Mouse (Mus musculus): ENCODE data around the gene Baz1a. TPM values are rescaled to one million over a fixed set of nuclear protein-coding genes. Genes with fewer than 3 reads are reported as not detected.
"Not testable (repeated sequence)": the region's sequence is repeated elsewhere in the genome, so short reads cannot be mapped to it uniquely, and the experiment has no call there.

Gene Baz1a
- polyA plus RNA-seq, 1 experiment from 2014 or later = 34.8 TPM

DNA sequence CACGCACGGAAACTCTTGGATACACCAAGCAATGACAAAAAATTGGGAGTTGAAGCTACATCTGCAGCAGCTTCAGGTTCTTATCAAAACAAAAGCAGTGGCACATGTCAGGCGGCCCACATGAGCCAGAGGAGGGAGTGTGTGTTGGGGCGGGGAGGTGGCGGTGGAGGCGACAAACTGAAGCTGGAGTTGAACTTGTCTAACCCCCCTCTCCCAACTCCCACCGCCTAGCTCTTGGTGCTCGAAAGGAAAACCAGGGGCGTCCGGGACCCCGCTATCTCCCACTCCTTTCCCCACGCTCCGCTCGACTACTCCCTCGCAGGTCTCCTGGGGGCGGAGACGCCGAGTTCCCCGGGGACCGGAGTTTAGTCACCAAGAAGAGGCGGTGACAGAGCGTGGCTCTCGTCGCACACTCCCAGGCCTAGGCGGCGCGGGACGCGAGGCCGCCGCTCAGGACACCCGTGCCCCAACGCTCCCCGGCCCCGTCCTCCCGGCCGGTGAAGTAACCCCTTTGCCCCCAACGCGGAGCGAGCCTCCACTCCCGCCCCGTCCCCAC lies 29.4 kb downstream of the Baz1a start:
- Histone ChIP-seq H3K4me3 (peak overlapping the region; percentile 74), H3K27ac (replicated peaks) (peak overlapping the region; percentile 95), H3K27me3 (ENCODE audit: low read depth, poor library complexity, severe bottlenecking) (no peaks in the 10 kb centered on the region), H3K9me3 (replicated peaks) (no peaks in the 10 kb centered on the region), H3K4me1 (peaks cover 23% of the 10 kb centered on the region), H3K36me3 (peaks cover 27% of the 10 kb centered on the region)
- DNase-seq (ENCODE audit: low spot score) = peak; percentile 74
- WGBS = 1% methylated on average over 42 of the region's 42 CpGs

DNA sequence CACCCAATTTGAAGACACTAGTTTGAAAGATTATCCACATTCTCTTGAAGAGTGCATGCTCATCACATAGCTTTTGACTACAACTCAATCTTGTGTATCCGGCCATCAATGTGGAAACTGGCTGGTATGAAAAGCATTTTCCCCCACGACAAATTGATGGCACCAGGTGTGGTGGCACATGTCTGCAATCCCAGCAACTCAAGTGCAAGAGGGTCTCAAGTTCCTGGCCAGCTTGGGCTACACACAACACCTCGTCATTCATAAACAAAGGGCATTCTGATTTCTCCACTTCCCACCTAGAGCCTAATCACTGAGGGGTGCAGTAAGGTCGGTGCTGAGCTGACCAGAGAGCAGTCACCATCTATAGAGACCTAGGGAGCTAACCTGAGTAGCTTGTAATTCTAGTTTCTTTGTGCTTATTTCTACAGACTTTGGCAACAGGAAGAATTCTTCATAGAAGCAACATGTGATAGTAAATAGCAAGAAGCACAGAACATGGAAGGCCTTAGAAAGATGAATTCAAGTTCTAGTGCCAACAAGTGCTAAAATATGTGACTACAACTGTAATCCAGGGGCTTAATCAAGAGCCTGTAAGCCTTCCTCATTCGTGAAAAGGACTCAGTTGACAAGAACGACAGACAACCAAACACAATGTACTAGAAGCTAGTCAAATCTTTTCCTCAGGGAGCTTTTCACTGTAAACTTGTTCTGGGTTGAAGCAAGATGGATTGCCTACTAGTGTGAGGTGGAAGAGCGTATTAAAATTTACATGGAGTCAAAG lies 31.0 kb downstream of the Baz1a start:
- Histone ChIP-seq H3K27me3 (ENCODE audit: low read depth, poor library complexity, severe bottlenecking) (no peaks in the 10 kb centered on the region), H3K4me1 (peaks cover 23% of the 10 kb centered on the region), H3K9me3 (replicated peaks) (no peaks in the 10 kb centered on the region), H3K27ac (replicated peaks) (no peak overlapping the region), H3K4me3 (no peak overlapping the region), H3K36me3 (peaks cover 36% of the 10 kb centered on the region)
- 80% methylated on average over 7 of the region's 7 CpGs for WGBS
- DNase-seq (ENCODE audit: low spot score) = no peak

DNA sequence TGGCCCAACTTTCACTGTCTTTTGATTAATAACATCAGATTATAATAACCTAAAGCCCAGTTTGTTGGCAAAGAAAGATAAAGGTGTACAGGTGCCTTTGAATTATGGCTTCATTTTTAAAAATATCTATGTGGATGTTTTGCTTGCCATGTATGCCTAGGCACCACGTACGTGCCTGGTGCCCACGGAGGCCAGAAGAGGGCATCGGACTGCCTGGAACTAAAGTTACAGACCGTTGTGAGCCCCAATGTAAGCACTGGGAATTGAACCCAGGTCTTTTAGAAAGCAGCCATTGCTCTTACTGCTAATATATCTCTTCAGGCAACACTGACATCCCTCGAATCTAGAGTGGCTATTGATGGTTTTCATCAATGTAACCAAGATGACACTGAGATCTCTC lies 32.2 kb downstream of the Baz1a start:
- H3K4me1 ChIP-seq = peaks cover 23% of the 10 kb centered on the region
- WGBS = 62% methylated on average over 6 of the region's 6 CpGs
- no peaks in the 10 kb centered on the region for H3K27me3 ChIP-seq (ENCODE audit: low read depth, poor library complexity, severe bottlenecking)
- no peak overlapping the region for H3K4me3 ChIP-seq
- peaks cover 36% of the 10 kb centered on the region for H3K36me3 ChIP-seq
- H3K9me3 ChIP-seq (replicated peaks) = no peaks in the 10 kb centered on the region
- H3K27ac ChIP-seq (replicated peaks) = no peak overlapping the region
- DNase-seq (ENCODE audit: low spot score) = no peak

DNA sequence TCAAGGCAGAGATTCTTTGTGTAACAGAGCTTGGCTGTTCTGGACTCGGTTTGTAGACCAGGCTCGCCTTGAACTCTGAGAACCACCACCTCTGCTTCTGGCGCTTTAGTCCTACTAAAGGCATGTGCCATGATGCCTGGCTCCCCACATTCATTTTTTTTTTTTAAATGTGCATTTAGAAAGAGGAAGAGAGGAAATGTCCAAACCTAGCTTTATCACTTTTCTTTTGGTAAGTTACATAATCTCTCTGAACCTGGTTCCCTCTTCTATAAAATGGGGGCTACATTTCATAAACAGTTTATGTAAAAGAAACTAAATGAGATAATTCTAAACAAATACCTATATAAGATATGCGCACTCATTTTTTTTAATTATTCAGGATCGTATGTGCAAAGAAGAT lies 33.2 kb downstream of the Baz1a start:
- no peaks in the 10 kb centered on the region for H3K27me3 ChIP-seq (ENCODE audit: low read depth, poor library complexity, severe bottlenecking)
- peaks cover 38% of the 10 kb centered on the region for H3K36me3 ChIP-seq
- 78% methylated on average over 5 of the region's 5 CpGs for WGBS

DNA sequence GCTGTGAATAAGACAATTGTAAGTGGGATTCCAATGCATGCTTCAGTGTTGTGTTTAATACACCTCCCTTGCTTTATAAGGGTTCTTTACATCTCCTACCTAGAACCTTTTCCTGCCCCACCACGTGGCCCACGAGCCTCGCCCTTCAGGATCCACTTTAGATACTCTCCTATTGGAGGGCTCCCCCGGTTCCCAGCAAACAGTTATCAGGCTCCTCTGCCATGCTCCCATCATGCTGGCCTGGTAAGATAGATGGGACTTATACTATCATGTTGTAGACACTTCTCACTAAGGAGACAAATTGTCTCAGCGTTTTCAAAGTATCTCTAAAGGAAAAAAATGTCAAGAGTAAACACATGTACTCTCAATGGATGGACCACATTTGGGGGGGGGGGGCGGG lies 33.6 kb downstream of the Baz1a start:
- peaks cover 42% of the 10 kb centered on the region for H3K36me3 ChIP-seq
- 78% methylated on average over 6 of the region's 6 CpGs for WGBS
- no peaks in the 10 kb centered on the region for H3K27me3 ChIP-seq (ENCODE audit: low read depth, poor library complexity, severe bottlenecking)
- no peak overlapping the region for H3K4me3 ChIP-seq
- DNase-seq (ENCODE audit: low spot score) = no peak
- peaks cover 23% of the 10 kb centered on the region for H3K4me1 ChIP-seq
- H3K9me3 ChIP-seq (replicated peaks) = no peaks in the 10 kb centered on the region
- H3K27ac ChIP-seq (replicated peaks) = no peak overlapping the region

More for the DNA sequence above, 33.2 kb downstream of the Baz1a start:
- DNase-seq (ENCODE audit: low spot score) = no peak
- no peak overlapping the region for H3K27ac ChIP-seq (replicated peaks)
- H3K4me1 ChIP-seq = peaks cover 23% of the 10 kb centered on the region
- no peak overlapping the region for H3K4me3 ChIP-seq
- no peaks in the 10 kb centered on the region for H3K9me3 ChIP-seq (replicated peaks)

DNA sequence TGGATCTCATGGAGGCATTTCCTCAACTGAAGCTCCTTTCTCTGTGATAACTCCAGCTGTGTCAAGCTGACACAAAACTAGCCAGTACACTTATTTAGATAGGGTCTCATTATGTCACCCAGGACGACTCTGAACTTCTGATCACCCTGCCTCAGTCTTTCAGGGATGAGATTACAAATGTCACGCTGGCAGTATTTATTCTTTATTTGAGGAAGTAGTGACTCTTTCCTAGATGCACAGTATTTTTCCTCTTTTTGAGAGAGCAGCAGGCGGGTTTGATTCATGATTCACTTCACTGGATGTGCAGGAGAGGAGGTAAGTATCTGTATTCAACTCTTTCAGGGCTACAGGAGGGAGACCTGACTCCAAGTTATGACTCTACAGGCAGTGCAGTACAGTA lies 45.1 kb downstream of the Baz1a start:
- no peak for DNase-seq (ENCODE audit: low spot score)
- no peaks in the 10 kb centered on the region for H3K4me1 ChIP-seq
- H3K27ac ChIP-seq (replicated peaks) = no peak overlapping the region
- no peaks in the 10 kb centered on the region for H3K9me3 ChIP-seq (replicated peaks)
- no peak overlapping the region for H3K4me3 ChIP-seq
- H3K27me3 ChIP-seq (ENCODE audit: low read depth, poor library complexity, severe bottlenecking) = no peaks in the 10 kb centered on the region
- peaks cover 89% of the 10 kb centered on the region for H3K36me3 ChIP-seq
- 87% methylated on average over 3 of the region's 3 CpGs for WGBS

DNA sequence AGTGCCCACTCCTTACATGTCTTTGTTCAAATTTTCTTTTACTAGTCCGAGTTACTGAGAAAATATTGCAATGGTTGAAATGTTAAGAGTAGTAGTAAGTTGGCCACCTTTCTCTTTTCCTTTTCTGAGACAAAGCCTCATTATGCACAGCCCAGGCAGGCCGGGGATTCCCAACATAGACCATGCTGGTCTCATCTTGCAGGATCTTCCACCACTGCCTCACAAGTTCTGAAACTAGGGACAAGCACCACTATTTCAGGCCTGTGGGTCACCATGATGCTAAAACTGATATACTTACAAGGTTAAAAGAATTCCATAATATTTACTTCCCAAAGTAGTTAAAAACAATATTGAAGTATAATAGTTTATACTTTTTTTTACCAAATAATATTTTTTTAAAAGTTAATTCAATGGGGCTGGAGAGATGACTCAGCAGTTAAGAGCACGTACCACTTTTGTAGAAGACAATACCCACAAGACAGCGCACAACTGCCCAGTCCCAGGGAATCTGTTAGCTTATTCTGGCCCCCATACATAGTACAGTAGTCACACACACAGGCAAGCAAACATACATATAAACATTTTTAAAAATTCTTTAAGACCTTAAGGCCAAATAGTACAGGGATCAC lies 48.5 kb downstream of the Baz1a start:
- H3K4me3 ChIP-seq = no peak overlapping the region
- H3K4me1 ChIP-seq = no peaks in the 10 kb centered on the region
- 96% methylated on average over 4 of the region's 4 CpGs for WGBS
- H3K9me3 ChIP-seq (replicated peaks) = no peaks in the 10 kb centered on the region
- no peak for DNase-seq (ENCODE audit: low spot score)
- peaks cover 74% of the 10 kb centered on the region for H3K36me3 ChIP-seq
- H3K27ac ChIP-seq (replicated peaks) = no peak overlapping the region
- H3K27me3 ChIP-seq (ENCODE audit: low read depth, poor library complexity, severe bottlenecking) = no peaks in the 10 kb centered on the region

DNA sequence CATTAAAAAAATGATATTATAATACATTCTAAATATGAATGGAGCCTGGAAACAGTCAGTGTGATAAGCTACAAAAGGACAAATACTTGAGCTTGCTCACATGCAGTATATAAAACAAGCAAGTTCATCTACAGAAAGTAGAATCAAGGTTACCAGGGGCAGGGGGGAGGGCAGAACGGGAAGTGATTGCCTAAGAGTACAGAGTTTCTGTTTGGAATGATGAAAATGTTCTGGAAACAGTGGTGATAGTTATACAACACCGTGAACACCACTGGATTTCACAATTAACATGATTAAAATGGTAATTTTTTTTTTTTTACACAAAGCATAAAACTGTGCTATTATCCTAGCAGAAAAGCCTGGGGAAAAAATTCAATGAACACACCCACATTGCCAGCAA lies 54.6 kb downstream of the Baz1a start:
- Histone ChIP-seq H3K4me1 (no peaks in the 10 kb centered on the region), H3K36me3 (peaks cover 40% of the 10 kb centered on the region), H3K4me3 (no peak overlapping the region), H3K9me3 (replicated peaks) (no peaks in the 10 kb centered on the region), H3K27me3 (ENCODE audit: low read depth, poor library complexity, severe bottlenecking) (no peaks in the 10 kb centered on the region), H3K27ac (replicated peaks) (no peak overlapping the region)
- WGBS = 82% methylated on average over 2 of the region's 2 CpGs
- no peak for DNase-seq (ENCODE audit: low spot score)

DNA sequence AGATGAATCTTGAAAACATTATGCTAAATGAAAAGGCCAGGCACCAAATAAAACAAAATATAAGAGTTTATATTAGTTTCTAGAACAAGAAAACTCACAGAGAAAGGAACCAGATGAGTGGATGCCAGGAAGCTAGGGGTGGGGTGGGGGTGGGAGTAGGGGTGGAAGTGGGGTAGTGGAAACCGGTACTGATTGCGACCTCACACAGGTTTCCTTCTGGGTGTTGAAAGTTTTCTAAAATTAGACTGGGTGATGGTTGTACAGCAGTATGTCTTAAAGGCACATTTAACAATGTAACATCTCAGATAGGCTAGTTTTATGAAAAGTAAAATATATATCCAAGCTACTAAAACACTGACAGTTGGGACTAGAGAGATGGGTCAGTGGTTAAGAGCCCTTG lies 57.2 kb downstream of the Baz1a start:
- H3K27me3 ChIP-seq (ENCODE audit: low read depth, poor library complexity, severe bottlenecking) = no peaks in the 10 kb centered on the region
- WGBS = 91% methylated on average over 2 of the region's 2 CpGs
- no peaks in the 10 kb centered on the region for H3K9me3 ChIP-seq (replicated peaks)
- peaks cover 40% of the 10 kb centered on the region for H3K36me3 ChIP-seq
- no peaks in the 10 kb centered on the region for H3K4me1 ChIP-seq
- DNase-seq (ENCODE audit: low spot score) = no peak
- H3K4me3 ChIP-seq = no peak overlapping the region
- no peak overlapping the region for H3K27ac ChIP-seq (replicated peaks)

DNA sequence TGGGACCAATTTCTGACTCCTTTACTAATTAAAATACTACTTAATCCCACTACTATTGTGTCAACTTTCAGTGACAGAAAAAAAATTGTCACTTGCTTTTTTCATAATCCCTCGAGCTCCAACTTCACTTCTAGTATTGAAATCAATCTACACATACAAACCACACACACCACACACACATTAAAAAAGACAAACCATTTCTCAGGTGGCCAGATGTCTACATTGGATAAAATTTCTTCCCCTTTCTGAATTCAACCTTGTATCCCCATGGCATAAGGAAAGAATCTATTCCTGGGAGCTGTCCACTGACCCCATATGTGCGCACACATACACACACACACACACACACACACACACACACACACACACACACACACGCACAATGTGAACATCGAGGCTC lies 57.7 kb downstream of the Baz1a start:
- no peaks in the 10 kb centered on the region for H3K9me3 ChIP-seq (replicated peaks)
- H3K4me1 ChIP-seq = no peaks in the 10 kb centered on the region
- 89% methylated on average over 4 of the region's 4 CpGs for WGBS
- no peak overlapping the region for H3K4me3 ChIP-seq
- H3K27ac ChIP-seq (replicated peaks) = no peak overlapping the region
- no peaks in the 10 kb centered on the region for H3K27me3 ChIP-seq (ENCODE audit: low read depth, poor library complexity, severe bottlenecking)
- no peak for DNase-seq (ENCODE audit: low spot score)
- H3K36me3 ChIP-seq = peaks cover 45% of the 10 kb centered on the region

DNA sequence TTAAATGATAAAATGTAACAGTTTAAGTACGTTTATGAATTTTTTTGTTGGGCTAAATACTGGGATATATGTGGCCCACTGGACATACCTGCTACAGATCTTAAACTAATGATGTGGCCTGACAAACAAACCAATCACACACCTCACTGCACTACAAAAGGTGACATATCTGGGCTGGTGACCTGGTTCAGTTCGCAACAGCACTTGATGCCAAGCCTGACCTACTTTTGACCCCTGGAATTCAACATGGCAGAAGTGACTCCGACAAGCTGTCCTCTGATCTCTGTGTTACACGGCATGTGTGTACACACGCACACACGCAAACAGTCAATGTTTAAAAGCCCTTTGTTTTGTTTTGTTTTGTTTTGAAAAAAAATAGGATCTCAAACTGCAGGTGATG lies 68.0 kb downstream of the Baz1a start:
- H3K9me3 ChIP-seq (replicated peaks) = no peaks in the 10 kb centered on the region
- H3K27ac ChIP-seq (replicated peaks) = no peak overlapping the region
- H3K4me3 ChIP-seq = no peak overlapping the region
- peaks cover 9% of the 10 kb centered on the region for H3K4me1 ChIP-seq
- no peaks in the 10 kb centered on the region for H3K27me3 ChIP-seq (ENCODE audit: low read depth, poor library complexity, severe bottlenecking)
- DNase-seq (ENCODE audit: low spot score) = no peak
- WGBS = 84% methylated on average over 6 of the region's 6 CpGs
- H3K36me3 ChIP-seq = peaks cover 54% of the 10 kb centered on the region

DNA sequence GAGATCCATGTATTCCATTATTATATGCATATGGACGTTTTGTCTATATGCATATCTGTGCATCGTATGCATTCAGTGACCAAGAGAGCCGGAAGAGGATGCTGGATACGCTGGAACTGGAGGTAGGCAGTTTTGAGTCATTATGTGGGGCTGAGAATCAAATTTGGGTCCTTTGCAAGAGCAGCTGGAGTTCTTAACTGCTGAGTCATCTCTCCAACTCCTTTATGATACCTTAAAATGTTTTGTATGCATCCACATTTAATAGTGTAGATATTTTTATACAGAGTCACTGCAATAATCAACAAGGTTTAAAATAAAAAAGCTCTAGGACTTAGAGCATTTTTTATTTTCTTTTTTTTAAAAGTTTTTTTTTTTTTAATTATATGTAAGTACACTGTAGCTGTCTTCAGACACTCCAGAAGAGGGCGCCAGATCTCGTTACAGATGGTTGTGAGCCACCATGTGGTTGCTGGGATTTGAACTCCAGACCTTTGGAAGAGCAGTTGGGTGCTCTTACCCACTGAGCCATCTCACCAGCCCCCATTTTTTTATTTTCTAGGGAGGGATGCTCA lies 71.5 kb downstream of the Baz1a start:
- H3K9me3 ChIP-seq (replicated peaks); DNase-seq (ENCODE audit: low spot score); H3K27ac ChIP-seq (replicated peaks); H3K4me1 ChIP-seq; H3K27me3 ChIP-seq (ENCODE audit: low read depth, poor library complexity, severe bottlenecking); H3K4me3 ChIP-seq: not testable (repeated sequence)
- H3K36me3 ChIP-seq = peaks cover 77% of the 10 kb centered on the region
- WGBS = 92% methylated on average over 6 of the region's 6 CpGs
